Mouse (Mus musculus): ENCODE measurements around the gene Antxrl.

The Antxrl gene

GRCm38 (mm10) chr14:34052516-34052915 is at the start of gene Antxrl:
Antxrl (plus strand) TSS chr14:34052707.
- no peak for DNase-seq (ENCODE audit: low read depth, low spot score)

GRCm38 (mm10) chr14:34015063-34015462 is 37.4 kb upstream of the Antxrl start, which contains the start of gene Gm30083:
Gm30083 (minus strand) TSS chr14:34015182.
- no peak for DNase-seq (ENCODE audit: low read depth, low spot score)

GRCm38 (mm10) chr14:34016381-34016780 is 36.1 kb upstream of the Antxrl start, which contains the start of gene Gm5460:
Gm5460 (plus strand) TSS chr14:34016758.
- DNase-seq (ENCODE audit: low read depth, low spot score): no peak

GRCm38 (mm10) chr14:34016938-34017337 is 35.6 kb upstream of the Antxrl start:
- DNase-seq (ENCODE audit: low read depth, low spot score): no peak

GRCm38 (mm10) chr14:34026710-34027109 is 25.8 kb upstream of the Antxrl start:
- no peak for DNase-seq (ENCODE audit: low read depth, low spot score)

- no peak for DNase-seq (ENCODE audit: low read depth, low spot score)
Measured at GRCm38 (mm10) chr14:34033841-34034610, 18.5 kb upstream of the Antxrl start.

GRCm38 (mm10) chr14:34041241-34041640 is 11.3 kb upstream of the Antxrl start:
- no peak for DNase-seq (ENCODE audit: low read depth, low spot score)

GRCm38 (mm10) chr14:34043341-34043740 is 9.2 kb upstream of the Antxrl start:
- no peak for DNase-seq (ENCODE audit: low read depth, low spot score)

- no peak for DNase-seq (ENCODE audit: low read depth, low spot score)
Measured at GRCm38 (mm10) chr14:34050101-34050779, 2.3 kb upstream of the Antxrl start.

- DNase-seq (ENCODE audit: low read depth, low spot score): no peak
Measured at GRCm38 (mm10) chr14:34071665-34072064, 19.2 kb downstream of the Antxrl start.

- no peak for DNase-seq (ENCODE audit: low read depth, low spot score)
Measured at GRCm38 (mm10) chr14:34075346-34075745, 22.8 kb downstream of the Antxrl start.

GRCm38 (mm10) chr14:34077222-34077621 is 24.7 kb downstream of the Antxrl start:
- no peak for DNase-seq (ENCODE audit: low read depth, low spot score)

GRCm38 (mm10) chr14:34078293-34078692 is 25.8 kb downstream of the Antxrl start:
- no peak for DNase-seq (ENCODE audit: low read depth, low spot score)

- DNase-seq (ENCODE audit: low read depth, low spot score): peak; percentile 61
Measured at GRCm38 (mm10) chr14:34080321-34080997, 28.0 kb downstream of the Antxrl start.

GRCm38 (mm10) chr14:34085731-34086130 is 33.2 kb downstream of the Antxrl start, which contains the start of gene Anxa8:
Anxa8 (plus strand) TSS chr14:34085981.
- DNase-seq (ENCODE audit: low read depth, low spot score): no peak

- no peak for DNase-seq (ENCODE audit: low read depth, low spot score)
Measured at GRCm38 (mm10) chr14:34086806-34087205, 34.3 kb downstream of the Antxrl start.

GRCm38 (mm10) chr14:34087856-34088398 is 35.4 kb downstream of the Antxrl start:
- DNase-seq (ENCODE audit: low read depth, low spot score): no peak

- DNase-seq (ENCODE audit: low read depth, low spot score): no peak
Measured at GRCm38 (mm10) chr14:34089796-34090195, 37.3 kb downstream of the Antxrl start.

GRCm38 (mm10) chr14:34091475-34091874 is 39.0 kb downstream of the Antxrl start:
- no peak for DNase-seq (ENCODE audit: low read depth, low spot score)

GRCm38 (mm10) chr14:34092856-34093255 is 40.3 kb downstream of the Antxrl start:
- DNase-seq (ENCODE audit: low read depth, low spot score): no peak

GRCm38 (mm10) chr14:34096161-34096560 is 43.7 kb downstream of the Antxrl start:
- DNase-seq (ENCODE audit: low read depth, low spot score): no peak

- DNase-seq (ENCODE audit: low read depth, low spot score): no peak
Measured at GRCm38 (mm10) chr14:34102601-34103000, 50.1 kb downstream of the Antxrl start, which contains the start of gene A630023A22Rik. A630023A22Rik (minus strand) TSS chr14:34102754.

All from WW6 (cell line).